Mouse (Mus musculus) G1E-ER4 (cell line): ENCODE measurements around the gene Bend5. TPM values are rescaled to one million over a fixed set of nuclear protein-coding genes. Genes with fewer than 3 reads are reported as not detected.

Source experiments
- GATA1 ChIP-seq: IDR thresholded peaks from one replicate; pipeline ENCODE4 v1.8.0; 2012; ENCODE audit warnings: low read length, inconsistent platforms
- polyA plus RNA-seq: library from polyadenylated mRNA; stranded (reverse); fragments of >175 nt; gene quantifications from 2 replicates; pipeline ENCODE4 v1.2.3, GENCODE M21; 2012

The Bend5 gene
- polyA plus RNA-seq, 1 experiment = not detected

GRCm38 (mm10) chr4:111424371-111424950, 9.7 kb downstream of the Bend5 start:
- no peak for TF ChIP-seq GATA1

- no peak for TF ChIP-seq GATA1
These were observed 10.4 kb downstream of the Bend5 start for GRCm38 (mm10) chr4:111425170-111425569.

GRCm38 (mm10) chr4:111431186-111431585, 16.4 kb downstream of the Bend5 start:
- no peak for TF ChIP-seq GATA1

- no peak for TF ChIP-seq GATA1
These were observed 17.2 kb downstream of the Bend5 start for GRCm38 (mm10) chr4:111432013-111432412.

- TF ChIP-seq GATA1 = no peak
These were observed 17.6 kb downstream of the Bend5 start for GRCm38 (mm10) chr4:111432417-111432816.

- TF ChIP-seq GATA1 = no peak
These were observed 26.9 kb downstream of the Bend5 start for GRCm38 (mm10) chr4:111441709-111442108.

- TF ChIP-seq GATA1 = no peak
These were observed 27.8 kb downstream of the Bend5 start for GRCm38 (mm10) chr4:111442435-111443238.

GRCm38 (mm10) chr4:111443906-111444615, 29.3 kb downstream of the Bend5 start:
- TF ChIP-seq GATA1 = no peak

GRCm38 (mm10) chr4:111444616-111445160, 29.9 kb downstream of the Bend5 start:
- TF ChIP-seq GATA1 = no peak

GRCm38 (mm10) chr4:111447918-111448317, 33.1 kb downstream of the Bend5 start:
- no peak for TF ChIP-seq GATA1

GRCm38 (mm10) chr4:111448586-111448985, 33.8 kb downstream of the Bend5 start:
- no peak for TF ChIP-seq GATA1

GRCm38 (mm10) chr4:111449442-111450199, 34.8 kb downstream of the Bend5 start:
- TF ChIP-seq GATA1 = no peak

- TF ChIP-seq GATA1 = no peak
These were observed 36.6 kb downstream of the Bend5 start for GRCm38 (mm10) chr4:111451283-111451918.

GRCm38 (mm10) chr4:111452192-111452591, 37.4 kb downstream of the Bend5 start:
- no peak for TF ChIP-seq GATA1

- TF ChIP-seq GATA1 = no peak
These were observed 38.5 kb downstream of the Bend5 start for GRCm38 (mm10) chr4:111453275-111453674.
